23 mouse cellular contexts compared by ENCODE assay signal in genomic region chr2:61310405-61310804, GRCm38 (mm10).
DNase-seq lines count a peak whose midpoint lies in the region; ATAC-seq and TF ChIP-seq lines count a peak whose summit lies in the region.
"Had no signal": no experiment of that assay in that cellular context is flagged by ENCODE, and none has a peak within 500 bp of the region (broad histone marks: within the 10 kb centered on the region; RNA-seq: fewer than 3 reads in every experiment).

No protein-coding gene starts in this region.

- DNase-seq in forebrain, postnatal 0 days: peak; percentile 49
- DNase-seq in left cerebral cortex, postnatal 10 days (ENCODE audit: extremely low spot score in 1 of 2, low spot score in 2 of 2): peak; percentile 21 to 23
- no peak for DNase-seq in left cerebral cortex, postnatal 36 days (ENCODE audit: low spot score in 2 of 2)
- no peak for DNase-seq in midbrain, embryonic 10.5 days (ENCODE audit: low spot score)
- peak; percentile 38 for DNase-seq in fibroblast of lung, adult 2 months (ENCODE audit: low read depth)
- DNase-seq in adrenal gland, postnatal 14 days: no peak
- DNase-seq: adrenal gland, postnatal 36 days; cerebellum, adult 11-12 months; gastrocnemius, postnatal 25 days; heart, postnatal 36 days; kidney, adult 11 months; layer of hippocampus, adult 9-11 months; lung, embryonic 14.5 days; lung, postnatal 36 days; thymus, adult 2 months; thymus, postnatal 4 days had no signal

- intact Hi-C loops in left cerebral cortex, postnatal 10 days (cut with DNase I): no loop called here
- intact Hi-C loops in left cerebral cortex, postnatal 36 days (cut with DNase I): no loop called here

- no peak overlapping the region for H3K27ac ChIP-seq in forebrain, postnatal 0 days (ENCODE audit: low read depth, low read length)
- H3K27ac ChIP-seq in forebrain, embryonic 15.5 days (replicated peaks): no peak overlapping the region
- H3K27ac ChIP-seq in midbrain, embryonic 15.5 days: no peak overlapping the region
- no peak overlapping the region for H3K27ac ChIP-seq in midbrain, embryonic 10.5 days (replicated peaks)
- H3K27ac ChIP-seq: embryonic facial prominence, embryonic 13.5 days; heart, embryonic 15.5 days; left cerebral cortex, adult 2 months; limb, embryonic 15.5 days; liver, embryonic 14.5 days had no signal

- H3K4me1 ChIP-seq in forebrain, postnatal 0 days (ENCODE audit: insufficient read depth): no peaks in the 10 kb centered on the region
- no peaks in the 10 kb centered on the region for H3K4me1 ChIP-seq in forebrain, embryonic 15.5 days
- H3K4me1 ChIP-seq in midbrain, embryonic 15.5 days: no peaks in the 10 kb centered on the region
- H3K4me1 ChIP-seq in midbrain, embryonic 10.5 days: no peaks in the 10 kb centered on the region
- H3K4me1 ChIP-seq: embryonic facial prominence, embryonic 13.5 days; heart, embryonic 15.5 days; limb, embryonic 15.5 days had no signal

- H3K27me3 ChIP-seq in forebrain, postnatal 0 days (ENCODE audit: insufficient read depth, low read length): no peaks in the 10 kb centered on the region
- no peaks in the 10 kb centered on the region for H3K27me3 ChIP-seq in forebrain, embryonic 15.5 days
- no peaks in the 10 kb centered on the region for H3K27me3 ChIP-seq in midbrain, embryonic 15.5 days (replicated peaks)
- H3K27me3 ChIP-seq in midbrain, embryonic 10.5 days (ENCODE audit: low read depth, poor library complexity, severe bottlenecking): peaks cover 19% of the 10 kb centered on the region
- H3K27me3 ChIP-seq: embryonic facial prominence, embryonic 13.5 days; heart, embryonic 15.5 days; limb, embryonic 15.5 days had no signal

- WGBS in forebrain, postnatal 0 days: 52% methylated on average over 4 of the region's 4 CpGs
- 56% methylated on average over 4 of the region's 4 CpGs for WGBS in forebrain, embryonic 15.5 days
- 56% methylated on average over 4 of the region's 4 CpGs for WGBS in midbrain, embryonic 15.5 days
- 67% methylated on average over 4 of the region's 4 CpGs for WGBS in midbrain, embryonic 10.5 days

- no peaks in the 10 kb centered on the region for H3K9me3 ChIP-seq in forebrain, postnatal 0 days (ENCODE audit: low read length)
- no peaks in the 10 kb centered on the region for H3K9me3 ChIP-seq in forebrain, embryonic 15.5 days
- no peaks in the 10 kb centered on the region for H3K9me3 ChIP-seq in midbrain, embryonic 15.5 days
- no peaks in the 10 kb centered on the region for H3K9me3 ChIP-seq in midbrain, embryonic 10.5 days (replicated peaks)
- H3K9me3 ChIP-seq: embryonic facial prominence, embryonic 13.5 days; heart, embryonic 15.5 days; limb, embryonic 15.5 days had no signal

- H3K36me3 ChIP-seq in forebrain, postnatal 0 days (ENCODE audit: insufficient read depth): no peaks in the 10 kb centered on the region
- H3K36me3 ChIP-seq in forebrain, embryonic 15.5 days: no peaks in the 10 kb centered on the region
- H3K36me3 ChIP-seq in midbrain, embryonic 15.5 days (replicated peaks): no peaks in the 10 kb centered on the region
- H3K36me3 ChIP-seq in midbrain, embryonic 10.5 days: no peaks in the 10 kb centered on the region
- H3K36me3 ChIP-seq: embryonic facial prominence, embryonic 13.5 days; heart, embryonic 15.5 days; limb, embryonic 15.5 days had no signal

- no peak overlapping the region for H3K4me3 ChIP-seq in forebrain, postnatal 0 days (ENCODE audit: low read depth, low read length)
- H3K4me3 ChIP-seq in forebrain, embryonic 15.5 days: no peak overlapping the region
- no peak overlapping the region for H3K4me3 ChIP-seq in midbrain, embryonic 15.5 days
- H3K4me3 ChIP-seq in midbrain, embryonic 10.5 days: no peak overlapping the region
- H3K4me3 ChIP-seq: embryonic facial prominence, embryonic 13.5 days; heart, embryonic 15.5 days; left cerebral cortex, adult 2 months; limb, embryonic 15.5 days had no signal

- TF ChIP-seq CTCF in forebrain, postnatal 0 days (IDR thresholded peaks at IDR 0.05; ENCODE audit: low read depth): no peak

- no peak overlapping the region for H3K4me2 ChIP-seq in forebrain, postnatal 0 days (ENCODE audit: low read depth)
- no peak overlapping the region for H3K4me2 ChIP-seq in forebrain, embryonic 15.5 days (replicated peaks)
- H3K4me2 ChIP-seq in midbrain, embryonic 15.5 days: no peak overlapping the region
- H3K4me2 ChIP-seq: embryonic facial prominence, embryonic 13.5 days; heart, embryonic 15.5 days; limb, embryonic 15.5 days; lung, embryonic 14.5 days had no signal

- no peak overlapping the region for H3K9ac ChIP-seq in forebrain, postnatal 0 days
- no peak overlapping the region for H3K9ac ChIP-seq in forebrain, embryonic 15.5 days (replicated peaks)
- H3K9ac ChIP-seq in midbrain, embryonic 15.5 days: no peak overlapping the region
- H3K9ac ChIP-seq: embryonic facial prominence, embryonic 13.5 days; heart, embryonic 15.5 days; limb, embryonic 15.5 days; liver, embryonic 14.5 days; lung, embryonic 14.5 days had no signal

- no peak for ATAC-seq in forebrain, postnatal 0 days
- ATAC-seq in forebrain, embryonic 15.5 days (replicated peaks): no peak
- ATAC-seq in midbrain, embryonic 15.5 days (replicated peaks): 0 out of 2 replicates have a peak, but pooled peaks have one; percentile 33

Comparison
In these comparisons a context has a peak if more than half of its experiments do, and no peak if none do; other contexts are left out.
1. DNase-seq: peak in forebrain, postnatal 0 days (single experiment), left cerebral cortex, postnatal 10 days (2 of 2) and fibroblast of lung, adult 2 months (single experiment); none in left cerebral cortex, postnatal 36 days (0 of 2), midbrain, embryonic 10.5 days (single experiment) and adrenal gland, postnatal 14 days (single experiment).